Mouse (Mus musculus): ENCODE measurements around the gene Gm43552. TPM values are rescaled to one million over a fixed set of nuclear protein-coding genes. Genes with fewer than 3 reads are reported as not detected.

Gm43552 gene
- total and polyA plus RNA-seq, 2 experiments from 2014 or later: not detected

- H3K9ac ChIP-seq (replicated peaks; ENCODE audit: low read length, poor library complexity, severe bottlenecking): no peak overlapping the region
- DNase-seq (ENCODE audit: low spot score): no peak
- H3K4me3 ChIP-seq (ENCODE audit: low read depth, low read length): no peak overlapping the region
- peaks cover 24% of the 10 kb centered on the region for H3K36me3 ChIP-seq (ENCODE audit: insufficient read depth, low read length)
- H3K4me1 ChIP-seq (ENCODE audit: insufficient read depth, low read length): no peaks in the 10 kb centered on the region
- no peaks in the 10 kb centered on the region for H3K9me3 ChIP-seq (ENCODE audit: low read length)
- WGBS: 23% methylated on average over 4 of the region's 4 CpGs
- no peak overlapping the region for H3K4me2 ChIP-seq (ENCODE audit: low read depth, low read length, poor library complexity, severe bottlenecking)
- ATAC-seq (ENCODE audit: low FRiP score): no peak
- TF ChIP-seq CTCF (IDR thresholded peaks at IDR 0.05): no peak
- H3K27ac ChIP-seq (ENCODE audit: low read depth, low read length): no peak overlapping the region
- no peaks in the 10 kb centered on the region for H3K27me3 ChIP-seq (ENCODE audit: insufficient read depth, low read length)
Measured at GRCm38 (mm10) chr5:65428321-65428720, 64.3 kb downstream of the Gm43552 start.

DNA sequence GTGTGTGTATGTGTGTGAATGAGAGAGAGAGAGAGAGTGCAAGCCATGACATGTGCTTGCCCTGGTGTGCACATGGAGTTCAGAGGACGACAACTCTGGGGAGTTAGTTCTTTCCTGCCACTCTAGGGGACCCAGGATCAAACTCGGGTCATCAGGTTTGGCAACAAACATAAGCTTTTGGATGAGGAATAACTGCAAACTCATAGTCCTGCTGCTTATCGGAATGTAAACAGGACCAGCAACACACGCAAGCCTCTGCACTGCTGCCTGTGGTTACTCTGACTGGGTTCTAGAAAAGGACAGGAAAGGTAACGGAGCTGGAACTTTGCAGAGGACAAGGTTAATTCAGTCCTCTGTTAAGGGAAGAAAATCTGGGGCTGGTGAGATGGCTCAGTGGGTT is 67.4 kb downstream of the Gm43552 start:
- Histone ChIP-seq H3K4me3 (ENCODE audit: low read depth, low read length) (no peak overlapping the region), H3K36me3 (ENCODE audit: insufficient read depth, low read length) (peaks cover 50% of the 10 kb centered on the region), H3K4me2 (ENCODE audit: low read depth, low read length, poor library complexity, severe bottlenecking) (no peak overlapping the region), H3K27ac (ENCODE audit: low read depth, low read length) (no peak overlapping the region), H3K4me1 (ENCODE audit: insufficient read depth, low read length) (no peaks in the 10 kb centered on the region), H3K9ac (replicated peaks; ENCODE audit: low read length, poor library complexity, severe bottlenecking) (no peak overlapping the region), H3K9me3 (ENCODE audit: low read length) (no peaks in the 10 kb centered on the region), H3K27me3 (ENCODE audit: insufficient read depth, low read length) (no peaks in the 10 kb centered on the region)
- no peak for TF ChIP-seq CTCF (IDR thresholded peaks at IDR 0.05)
- WGBS: 94% methylated on average over 5 of the region's 5 CpGs
- DNase-seq (ENCODE audit: low spot score): no peak
- ATAC-seq (ENCODE audit: low FRiP score): no peak

DNA sequence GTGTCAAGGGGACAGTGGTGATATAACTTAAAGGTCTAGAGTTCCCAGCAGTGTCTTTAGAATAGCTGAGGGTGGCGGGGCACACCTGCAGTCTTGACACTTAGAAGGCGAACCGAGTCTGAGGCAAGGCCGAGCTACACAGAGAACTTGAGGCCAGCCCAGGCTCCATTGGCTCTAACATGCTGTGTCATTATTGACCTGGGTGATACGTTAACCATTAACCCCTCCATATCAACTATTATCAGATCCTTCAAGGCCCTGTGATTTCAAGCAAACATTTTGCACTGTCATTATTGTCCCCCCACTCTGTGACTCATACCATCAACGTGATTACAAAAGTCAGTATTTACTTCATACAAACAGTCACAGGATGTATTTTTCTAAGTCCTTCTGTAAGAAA is 68.4 kb downstream of the Gm43552 start:
- H3K4me3 ChIP-seq (ENCODE audit: low read depth, low read length): no peak overlapping the region
- TF ChIP-seq CTCF (IDR thresholded peaks at IDR 0.05): no peak
- peaks cover 53% of the 10 kb centered on the region for H3K36me3 ChIP-seq (ENCODE audit: insufficient read depth, low read length)
- DNase-seq (ENCODE audit: low spot score): no peak
- H3K4me1 ChIP-seq (ENCODE audit: insufficient read depth, low read length): no peaks in the 10 kb centered on the region
- H3K9me3 ChIP-seq (ENCODE audit: low read length): no peaks in the 10 kb centered on the region
- H3K9ac ChIP-seq (replicated peaks; ENCODE audit: low read length, poor library complexity, severe bottlenecking): no peak overlapping the region
- H3K27ac ChIP-seq (ENCODE audit: low read depth, low read length): no peak overlapping the region
- H3K4me2 ChIP-seq (ENCODE audit: low read depth, low read length, poor library complexity, severe bottlenecking): no peak overlapping the region
- no peak for ATAC-seq (ENCODE audit: low FRiP score)
- H3K27me3 ChIP-seq (ENCODE audit: insufficient read depth, low read length): no peaks in the 10 kb centered on the region
- 92% methylated on average over 6 of the region's 6 CpGs for WGBS

GRCm38 (mm10) chr5:65422803-65423202 is 69.8 kb downstream of the Gm43552 start:
- WGBS: 95% methylated on average over 8 of the region's 8 CpGs
- H3K36me3 ChIP-seq (ENCODE audit: insufficient read depth, low read length): peaks cover 63% of the 10 kb centered on the region
- no peak overlapping the region for H3K4me3 ChIP-seq (ENCODE audit: low read depth, low read length)

DNA sequence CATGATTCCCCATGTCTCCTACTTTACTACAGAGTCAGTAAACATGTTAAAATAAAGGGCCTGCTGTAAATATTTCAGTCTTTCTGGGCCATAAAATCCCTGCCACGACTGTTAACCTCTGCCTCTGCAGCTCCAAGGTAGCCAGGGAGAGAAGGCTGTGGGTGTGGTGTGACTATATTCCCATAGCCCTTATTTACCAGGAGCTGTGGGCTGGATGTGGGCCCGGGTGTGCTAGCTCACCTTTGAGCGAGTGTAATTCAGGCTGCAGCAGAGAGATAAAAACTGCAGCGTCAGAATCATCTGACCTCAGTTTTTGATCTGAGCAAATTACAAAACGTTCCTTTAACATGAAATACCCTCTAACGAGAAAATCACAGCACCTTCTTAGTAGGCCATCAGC is 71.8 kb downstream of the Gm43552 start:
- Histone ChIP-seq H3K4me3 (ENCODE audit: low read depth, low read length) (no peak overlapping the region), H3K4me1 (ENCODE audit: insufficient read depth, low read length) (no peaks in the 10 kb centered on the region), H3K9me3 (ENCODE audit: low read length) (no peaks in the 10 kb centered on the region), H3K27me3 (ENCODE audit: insufficient read depth, low read length) (no peaks in the 10 kb centered on the region), H3K9ac (replicated peaks; ENCODE audit: low read length, poor library complexity, severe bottlenecking) (no peak overlapping the region), H3K27ac (ENCODE audit: low read depth, low read length) (no peak overlapping the region), H3K4me2 (ENCODE audit: low read depth, low read length, poor library complexity, severe bottlenecking) (no peak overlapping the region), H3K36me3 (ENCODE audit: insufficient read depth, low read length) (peaks cover 68% of the 10 kb centered on the region)
- TF ChIP-seq CTCF (IDR thresholded peaks at IDR 0.05): no peak
- DNase-seq (ENCODE audit: low spot score) (no peak), ATAC-seq (ENCODE audit: low FRiP score) (no peak)
- WGBS: 87% methylated on average over 6 of the region's 6 CpGs

More at GRCm38 (mm10) chr5:65422803-65423202, 69.8 kb downstream of the Gm43552 start:
- H3K9ac ChIP-seq (replicated peaks; ENCODE audit: low read length, poor library complexity, severe bottlenecking): no peak overlapping the region
- H3K27ac ChIP-seq (ENCODE audit: low read depth, low read length): no peak overlapping the region
- no peak for TF ChIP-seq CTCF (IDR thresholded peaks at IDR 0.05)
- no peak for DNase-seq (ENCODE audit: low spot score)
- H3K9me3 ChIP-seq (ENCODE audit: low read length): no peaks in the 10 kb centered on the region
- no peak overlapping the region for H3K4me2 ChIP-seq (ENCODE audit: low read depth, low read length, poor library complexity, severe bottlenecking)
- H3K27me3 ChIP-seq (ENCODE audit: insufficient read depth, low read length): no peaks in the 10 kb centered on the region
- H3K4me1 ChIP-seq (ENCODE audit: insufficient read depth, low read length): no peaks in the 10 kb centered on the region
- ATAC-seq (ENCODE audit: low FRiP score): no peak

- H3K27ac ChIP-seq (ENCODE audit: low read depth, low read length): no peak overlapping the region
- no peaks in the 10 kb centered on the region for H3K27me3 ChIP-seq (ENCODE audit: insufficient read depth, low read length)
- no peak overlapping the region for H3K9ac ChIP-seq (replicated peaks; ENCODE audit: low read length, poor library complexity, severe bottlenecking)
- ATAC-seq (ENCODE audit: low FRiP score) (no peak), DNase-seq (ENCODE audit: low spot score) (no peak)
- no peaks in the 10 kb centered on the region for H3K4me1 ChIP-seq (ENCODE audit: insufficient read depth, low read length)
- WGBS: 76% methylated on average over 10 of the region's 10 CpGs
- no peak overlapping the region for H3K4me3 ChIP-seq (ENCODE audit: low read depth, low read length)
- H3K36me3 ChIP-seq (ENCODE audit: insufficient read depth, low read length): peaks cover 61% of the 10 kb centered on the region
- TF ChIP-seq CTCF (IDR thresholded peaks at IDR 0.05): no peak
- no peaks in the 10 kb centered on the region for H3K9me3 ChIP-seq (ENCODE audit: low read length)
- no peak overlapping the region for H3K4me2 ChIP-seq (ENCODE audit: low read depth, low read length, poor library complexity, severe bottlenecking)
Measured at GRCm38 (mm10) chr5:65419136-65419535, 73.5 kb downstream of the Gm43552 start.

Data from midbrain, postnatal 0 days (tissue).